Mouse (Mus musculus): ENCODE results near the gene Arhgap10.

The Arhgap10 gene

DNA sequence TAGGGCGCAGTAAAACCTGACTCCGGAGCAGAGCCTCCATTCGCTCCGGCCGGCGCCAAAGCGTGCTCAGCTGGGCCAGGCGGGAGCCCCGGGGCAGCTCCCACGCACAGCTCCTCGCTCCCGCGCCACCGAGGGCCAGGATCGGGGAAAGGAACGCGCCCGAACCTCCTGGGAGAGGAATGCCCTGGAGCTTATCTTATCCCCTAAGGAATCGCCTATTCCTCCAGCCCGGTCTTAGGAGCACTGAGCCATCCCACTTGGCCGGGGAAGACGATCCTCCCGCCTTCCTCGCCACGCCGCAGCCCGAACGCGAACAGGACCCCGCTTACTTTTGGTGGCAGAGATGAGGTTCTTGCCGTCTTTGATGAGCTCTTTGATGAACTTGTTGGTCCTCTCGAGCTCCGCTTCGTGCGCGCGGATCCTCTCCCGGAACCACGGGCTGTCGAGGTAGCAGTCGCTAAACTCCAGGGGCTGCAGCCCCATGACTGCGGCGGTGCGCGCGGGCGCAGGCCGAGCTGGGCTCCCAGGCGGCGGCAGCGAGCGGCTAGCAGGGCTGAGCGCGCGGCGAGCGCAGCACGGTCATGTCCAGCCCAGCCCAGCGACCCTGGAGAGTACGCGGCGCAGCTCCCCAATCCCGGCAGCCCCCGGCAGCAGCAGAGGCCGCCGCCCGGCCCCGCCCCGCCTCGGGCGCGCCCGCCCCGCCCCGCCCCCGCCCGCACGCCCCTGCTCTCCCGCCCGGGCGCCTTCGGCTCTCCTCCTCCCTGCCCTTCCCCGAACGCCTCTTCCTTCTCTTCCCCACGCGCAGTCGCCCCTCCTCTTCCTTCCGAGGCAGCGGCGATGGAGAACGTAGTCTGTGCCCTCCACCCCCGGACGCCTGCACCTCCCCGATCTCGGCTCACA is at the start of gene Arhgap10:
Gene Arhgap10 (minus strand): TSS at position 653 of the 900 bp plus-strand sequence.
- DNase-seq (ENCODE audit: low spot score): peak; percentile 86

DNA sequence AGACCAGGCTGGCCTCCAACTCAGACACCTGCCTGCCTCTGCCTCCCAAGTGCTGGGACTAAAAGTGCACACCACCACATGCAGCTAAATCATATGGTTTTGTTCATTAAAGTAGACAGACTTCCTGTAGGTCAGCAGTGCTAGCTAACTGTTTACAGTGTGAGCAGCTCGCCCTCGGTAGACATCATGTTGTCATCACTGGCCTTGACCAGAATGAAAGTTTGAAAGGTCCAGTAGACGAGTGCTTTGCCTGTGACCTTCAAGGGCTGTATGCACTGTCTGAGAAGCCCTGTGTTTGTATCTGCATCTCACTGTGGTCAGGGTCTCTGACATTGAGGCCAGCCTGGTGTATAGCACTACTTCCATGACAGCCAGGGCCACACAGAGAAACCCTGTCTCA is 43.7 kb upstream of the Arhgap10 start:
- no peak for DNase-seq (ENCODE audit: low spot score)

DNA sequence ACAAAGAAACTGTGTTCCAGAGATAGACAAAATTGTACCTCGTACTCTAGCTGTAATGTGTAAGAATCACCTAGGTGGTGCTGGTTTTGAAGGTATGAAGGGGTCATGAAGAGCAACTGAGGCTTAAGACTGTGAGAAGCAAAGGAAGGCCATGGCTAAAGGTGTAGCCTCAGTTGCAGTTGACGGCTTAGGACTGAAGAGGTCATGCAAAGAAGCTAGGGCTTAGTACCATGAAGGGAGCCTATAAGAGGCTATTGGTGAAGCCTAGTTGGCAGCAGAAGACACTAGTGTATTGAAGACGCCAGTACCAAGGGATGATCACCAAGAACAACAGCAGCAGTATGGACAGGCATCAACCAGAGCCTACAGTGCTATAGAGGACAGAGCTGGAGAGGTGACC is 34.7 kb upstream of the Arhgap10 start:
- DNase-seq (ENCODE audit: low spot score): no peak

DNA sequence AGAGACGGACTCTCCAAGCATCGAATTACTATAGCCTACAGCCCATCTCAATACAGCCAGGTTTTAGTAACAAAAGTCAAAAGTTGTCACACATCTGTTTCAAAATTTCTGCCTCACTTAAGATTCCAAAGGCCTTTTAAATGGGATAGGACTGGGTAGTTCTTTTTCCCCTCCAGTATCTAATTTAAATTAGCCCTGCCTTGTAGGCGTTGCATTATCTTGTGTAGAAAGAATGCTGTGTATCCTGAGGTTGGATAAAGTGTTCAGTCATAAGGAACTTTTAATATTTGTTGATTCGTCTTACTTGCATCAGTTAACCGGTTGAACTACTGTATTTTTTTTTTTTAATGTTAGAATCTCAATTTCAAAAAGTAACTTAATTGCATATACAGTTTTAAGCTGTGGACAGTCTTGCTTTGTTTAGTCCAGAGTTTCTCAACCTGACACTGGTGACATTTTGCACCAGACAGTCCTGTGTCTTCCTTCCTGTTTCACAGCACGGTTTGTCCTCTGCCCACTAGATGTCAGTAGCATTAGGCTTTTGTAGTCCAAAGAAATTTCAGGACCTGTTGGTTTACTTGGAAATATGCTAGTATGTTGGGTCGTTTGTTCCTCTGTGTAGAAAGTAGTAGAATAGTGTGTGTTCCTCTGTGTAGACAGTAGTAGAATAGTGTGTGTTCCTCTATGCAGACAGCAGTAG is 32.3 kb upstream of the Arhgap10 start:
- no peak for DNase-seq (ENCODE audit: low spot score)

DNA sequence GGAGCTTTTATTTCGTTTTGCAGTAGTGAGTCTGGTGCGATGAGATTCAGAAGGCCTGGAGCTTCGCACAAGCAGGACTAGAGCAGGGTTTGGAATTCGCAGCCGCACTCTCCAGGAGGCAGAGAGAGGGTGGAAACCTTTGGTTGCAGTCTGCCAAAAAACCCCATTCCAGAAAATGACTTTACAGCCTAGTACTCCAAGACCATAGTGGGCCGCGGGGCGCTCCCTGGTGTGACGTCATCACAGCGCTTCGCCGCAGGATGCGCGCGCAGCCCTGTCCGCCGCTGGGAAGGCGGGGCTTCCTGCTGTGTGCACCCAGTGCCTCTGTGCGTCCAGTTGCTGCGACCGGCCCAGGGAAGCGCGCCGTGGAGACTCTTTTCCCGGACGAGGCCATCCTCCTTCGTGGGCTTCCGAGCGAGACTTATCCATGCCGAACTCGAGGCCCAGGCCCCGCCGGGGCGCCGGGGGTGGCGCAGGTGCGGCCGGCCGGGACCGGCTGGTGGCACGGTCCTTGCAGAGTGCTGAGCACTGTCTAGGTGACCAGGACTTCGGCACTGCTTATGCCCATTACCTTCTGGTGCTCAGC is 31.5 kb upstream of the Arhgap10 start, which contains the start of gene Prmt9:
Gene Prmt9 (plus strand): TSS at position 277 of the 586 bp plus-strand sequence.
- peak; percentile 98 for DNase-seq (ENCODE audit: low spot score)

DNA sequence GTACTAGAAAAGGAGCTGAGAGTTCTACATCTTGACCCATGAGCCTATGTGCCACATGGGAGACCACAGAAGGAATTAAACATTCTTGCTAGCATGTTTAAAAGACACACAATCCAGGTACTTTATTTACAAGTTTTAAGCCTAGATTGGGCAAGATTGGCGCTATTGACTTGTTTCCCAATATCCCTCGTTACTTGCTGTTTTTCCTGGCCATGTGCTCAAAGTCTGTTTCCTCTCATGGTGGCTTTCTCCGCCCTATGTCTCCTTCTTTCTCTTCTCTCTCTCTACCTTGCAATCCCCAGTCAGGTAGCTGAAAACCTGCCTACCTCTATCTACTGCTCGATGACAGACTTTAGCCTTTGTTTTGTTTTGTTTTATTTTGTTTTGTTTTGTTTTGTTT is 27.9 kb upstream of the Arhgap10 start:
- no peak for DNase-seq (ENCODE audit: low spot score)

DNA sequence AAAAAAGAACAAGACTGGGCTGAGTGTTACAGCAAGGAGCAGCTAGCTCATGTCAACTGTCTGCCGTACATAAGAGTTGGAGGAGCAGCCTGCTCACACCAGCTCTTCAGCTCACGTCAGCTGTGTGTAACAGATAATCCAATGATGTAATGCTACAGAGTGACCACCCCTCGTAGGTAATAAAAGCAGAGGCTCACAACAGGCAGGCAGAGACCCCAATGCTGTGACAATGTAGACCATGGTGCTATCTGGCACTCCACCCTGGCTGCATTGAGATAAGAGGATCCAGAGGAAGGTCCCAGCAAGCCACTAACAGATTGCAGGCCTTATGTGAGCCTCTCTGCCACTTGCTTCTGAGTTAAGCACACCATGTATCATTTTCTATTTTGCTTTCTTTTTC is 26.7 kb upstream of the Arhgap10 start:
- DNase-seq (ENCODE audit: low spot score): no peak

DNA sequence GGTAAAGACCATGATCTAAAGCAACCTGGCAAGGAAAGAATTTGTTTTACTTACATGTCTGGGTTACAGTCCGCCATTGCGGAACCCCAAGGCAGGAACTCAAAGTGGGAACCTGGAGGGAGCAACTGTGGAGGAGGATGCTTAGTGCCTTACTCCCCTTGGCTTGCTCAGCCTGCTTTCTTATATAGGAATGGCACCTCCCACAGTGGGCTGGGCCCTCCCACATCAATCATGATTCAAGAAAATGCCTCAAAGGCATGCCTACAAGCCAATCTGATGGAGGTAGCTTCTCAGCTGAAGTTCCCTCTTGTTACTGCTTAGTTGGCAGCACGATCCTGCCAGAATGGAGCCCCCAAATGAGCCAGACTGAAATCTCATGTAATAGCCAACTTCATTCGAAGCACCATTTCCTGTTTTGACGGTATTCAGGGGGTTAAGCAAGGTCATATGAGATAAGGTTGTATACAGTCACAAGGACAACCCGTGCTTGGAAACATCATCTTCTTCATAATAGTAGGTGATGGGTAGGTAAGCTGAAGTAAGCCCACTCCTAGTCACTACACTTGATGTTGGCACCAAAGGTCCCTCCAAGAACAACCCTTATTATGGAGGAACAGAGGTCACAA is 25.5 kb upstream of the Arhgap10 start:
- no peak for DNase-seq (ENCODE audit: low spot score)

DNA sequence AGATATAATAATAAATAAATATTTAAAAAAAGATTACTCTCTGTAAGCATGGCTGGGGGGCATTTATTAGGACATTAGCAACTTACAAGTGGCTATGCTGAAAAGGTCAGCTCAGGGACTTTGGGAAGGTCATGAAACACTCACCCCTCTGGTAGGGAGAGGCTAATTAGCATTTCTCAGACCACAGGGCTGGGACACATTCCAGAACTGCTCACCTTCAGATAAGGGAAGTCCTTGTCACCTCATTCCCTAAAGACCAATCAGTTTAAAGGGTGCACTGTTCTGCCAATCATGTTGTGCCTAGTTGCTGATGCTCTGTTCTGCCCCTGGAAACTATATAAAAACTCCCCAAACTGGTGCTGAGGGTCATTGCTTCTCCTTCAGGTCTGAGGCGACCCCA is 20.5 kb upstream of the Arhgap10 start:
- no peak for DNase-seq (ENCODE audit: low spot score)

DNA sequence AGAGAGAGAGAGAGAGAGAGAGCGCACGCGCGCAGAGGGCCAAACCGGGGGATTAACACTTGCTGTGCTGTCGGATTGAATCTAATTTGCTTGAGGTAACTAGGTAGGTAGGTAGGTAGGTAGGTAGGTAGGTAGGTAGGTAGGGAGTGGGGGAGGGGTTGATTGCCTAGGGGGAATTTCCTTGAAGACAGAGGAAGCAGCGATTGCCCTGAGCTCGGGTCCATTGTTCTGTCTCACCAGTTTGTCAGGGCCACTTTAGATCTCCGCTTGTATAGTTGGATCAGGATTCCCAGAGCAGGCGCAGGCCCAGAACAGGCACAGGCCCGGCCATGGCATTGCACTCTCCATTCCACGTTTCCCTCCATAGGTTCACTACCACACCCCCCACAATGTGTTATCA is 19.1 kb upstream of the Arhgap10 start:
- no peak for DNase-seq (ENCODE audit: low spot score)

DNA sequence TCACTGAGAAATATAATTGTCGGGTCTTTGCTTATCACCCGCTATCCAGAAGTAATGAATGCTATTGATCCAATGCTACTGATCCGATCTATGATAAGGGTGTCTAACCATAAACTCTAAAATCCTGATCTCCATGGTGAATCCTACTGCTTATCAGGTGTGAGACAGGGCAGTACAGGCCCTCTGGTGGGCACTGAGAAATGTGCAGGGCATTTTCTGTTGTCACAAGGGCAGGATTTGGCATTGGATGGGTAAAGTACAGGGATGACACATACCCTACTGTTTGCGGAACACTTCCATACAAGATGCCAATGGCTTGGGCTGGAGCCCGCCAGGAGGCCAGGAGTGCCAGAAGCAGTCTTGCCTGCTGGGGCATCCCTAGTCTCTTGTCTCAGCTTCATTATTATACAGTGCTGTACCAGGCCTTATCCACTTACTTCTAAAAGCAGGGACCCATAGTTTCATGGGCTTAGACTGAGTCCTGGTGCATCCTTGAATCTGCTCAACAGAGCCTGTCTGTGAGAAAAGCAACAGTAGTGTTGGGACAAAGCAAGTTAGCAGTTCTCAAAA is 17.4 kb upstream of the Arhgap10 start:
- peak; percentile 69 for DNase-seq (ENCODE audit: low spot score)

DNA sequence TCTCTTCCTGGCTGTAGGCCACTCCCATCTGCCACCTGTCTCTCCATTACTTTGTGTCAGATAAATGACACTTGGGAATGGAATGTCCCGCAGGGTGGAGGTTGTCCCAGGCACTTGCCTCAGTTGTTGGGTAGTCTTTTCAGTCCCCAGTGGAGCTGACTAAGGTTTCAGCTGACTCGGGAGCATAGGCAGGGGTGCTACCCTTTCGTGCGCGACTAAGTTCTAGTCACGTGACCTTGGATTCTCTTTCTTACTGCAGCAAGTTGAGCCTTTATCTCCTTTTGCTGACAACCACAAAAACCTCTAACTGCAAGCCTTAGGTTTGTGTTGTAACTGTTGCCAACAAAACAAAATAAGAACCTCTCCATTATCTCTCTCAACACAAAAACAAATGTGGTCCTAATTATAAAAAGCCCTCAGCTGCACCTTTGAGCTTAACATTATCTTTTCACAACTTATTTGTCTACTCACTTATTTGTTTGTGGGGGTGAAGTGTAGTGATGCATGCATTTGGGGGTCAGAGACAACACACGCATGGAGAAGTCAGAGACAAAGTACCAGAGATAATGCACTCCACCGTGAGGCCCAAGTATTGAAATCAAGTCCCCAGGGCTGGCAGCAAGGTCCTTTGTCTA is 16.7 kb upstream of the Arhgap10 start:
- DNase-seq (ENCODE audit: low spot score): no peak

DNA sequence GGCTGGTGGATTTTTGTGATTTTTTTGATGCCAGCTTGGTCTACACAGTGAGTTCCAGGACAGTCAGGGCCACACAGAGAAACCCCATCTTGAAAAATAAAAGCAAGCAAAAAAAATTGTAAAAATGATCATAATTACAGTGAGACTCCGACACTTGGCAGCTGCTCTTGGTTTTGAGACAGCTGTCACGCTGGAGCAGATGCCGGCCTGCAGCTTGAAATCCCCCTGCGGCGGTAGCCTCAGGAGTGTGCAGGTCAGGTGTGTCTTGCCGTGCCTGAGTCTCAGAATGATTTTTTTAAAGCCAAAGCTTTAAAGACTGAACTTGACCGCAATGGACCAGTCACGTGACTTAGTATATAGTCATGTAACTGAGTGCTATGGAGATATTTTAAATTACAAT is 8.4 kb upstream of the Arhgap10 start:
- DNase-seq (ENCODE audit: low spot score): no peak

DNA sequence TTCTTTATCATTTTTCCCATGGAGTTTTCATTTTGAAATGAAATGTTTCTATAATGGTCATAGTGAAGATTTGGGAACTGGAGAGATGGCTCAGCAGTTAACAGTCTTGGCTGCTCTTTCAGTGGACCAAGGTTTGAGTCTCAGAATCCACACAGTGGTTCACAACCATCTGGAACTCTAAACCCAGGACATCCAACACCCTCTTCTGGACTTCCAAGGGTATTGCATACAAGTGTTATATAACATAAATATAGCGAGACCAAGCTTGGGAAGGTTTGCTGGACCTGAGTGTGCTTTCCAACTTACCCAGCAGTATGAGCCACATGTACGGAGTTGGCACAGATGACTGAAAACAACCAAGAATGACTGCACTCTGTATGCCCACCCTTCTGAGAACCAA is 7.2 kb upstream of the Arhgap10 start:
- no peak for DNase-seq (ENCODE audit: low spot score)

DNA sequence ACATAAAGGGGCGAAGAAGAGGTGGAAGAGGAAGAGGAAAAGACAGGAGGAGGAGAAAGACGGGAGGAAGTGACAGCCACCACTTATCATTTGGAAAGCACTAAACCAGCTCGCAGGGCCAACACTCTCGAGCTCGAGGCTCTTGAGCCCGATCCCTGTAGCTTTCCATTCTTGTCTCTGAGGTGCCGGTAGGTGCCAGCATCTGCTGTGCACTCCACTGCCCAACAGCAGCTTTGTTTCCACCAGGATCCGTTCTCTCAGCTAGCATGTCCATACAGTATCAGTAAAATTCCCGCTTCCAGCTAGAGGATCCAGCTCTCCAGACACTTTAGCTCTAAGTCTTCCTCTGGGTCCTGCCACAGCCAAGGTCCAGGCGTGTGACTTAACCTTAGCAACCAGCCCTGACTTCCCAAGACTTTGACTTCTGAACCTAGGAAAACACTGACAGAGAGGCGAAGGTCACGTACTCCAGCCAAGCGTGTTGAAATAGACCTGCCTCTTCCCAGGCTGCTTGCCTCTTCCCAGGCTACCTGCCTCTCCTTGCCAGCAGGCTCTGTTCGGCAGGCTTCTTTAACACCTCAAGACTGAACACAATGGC is 6.4 kb upstream of the Arhgap10 start:
- DNase-seq (ENCODE audit: low spot score): no peak

DNA sequence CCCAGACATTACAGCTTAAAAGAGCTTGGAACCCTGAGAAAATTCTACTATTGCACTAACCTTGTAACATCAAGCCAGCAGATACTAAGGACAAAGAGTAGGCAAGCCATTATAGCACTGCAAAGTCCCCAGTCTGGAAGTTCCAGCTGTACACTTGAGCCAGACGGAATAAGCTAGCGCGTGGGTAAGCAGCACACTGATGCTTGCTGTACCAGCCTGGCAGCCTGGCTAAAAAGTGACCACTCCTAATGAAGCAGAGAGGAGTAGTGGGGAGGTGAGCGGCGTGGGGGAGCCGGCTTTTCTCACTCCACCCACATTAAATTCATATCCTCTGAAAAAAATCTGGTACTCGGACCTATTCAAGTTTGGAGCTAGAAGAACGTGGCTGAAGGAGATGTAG is 5.2 kb upstream of the Arhgap10 start:
- no peak for DNase-seq (ENCODE audit: low spot score)

DNA sequence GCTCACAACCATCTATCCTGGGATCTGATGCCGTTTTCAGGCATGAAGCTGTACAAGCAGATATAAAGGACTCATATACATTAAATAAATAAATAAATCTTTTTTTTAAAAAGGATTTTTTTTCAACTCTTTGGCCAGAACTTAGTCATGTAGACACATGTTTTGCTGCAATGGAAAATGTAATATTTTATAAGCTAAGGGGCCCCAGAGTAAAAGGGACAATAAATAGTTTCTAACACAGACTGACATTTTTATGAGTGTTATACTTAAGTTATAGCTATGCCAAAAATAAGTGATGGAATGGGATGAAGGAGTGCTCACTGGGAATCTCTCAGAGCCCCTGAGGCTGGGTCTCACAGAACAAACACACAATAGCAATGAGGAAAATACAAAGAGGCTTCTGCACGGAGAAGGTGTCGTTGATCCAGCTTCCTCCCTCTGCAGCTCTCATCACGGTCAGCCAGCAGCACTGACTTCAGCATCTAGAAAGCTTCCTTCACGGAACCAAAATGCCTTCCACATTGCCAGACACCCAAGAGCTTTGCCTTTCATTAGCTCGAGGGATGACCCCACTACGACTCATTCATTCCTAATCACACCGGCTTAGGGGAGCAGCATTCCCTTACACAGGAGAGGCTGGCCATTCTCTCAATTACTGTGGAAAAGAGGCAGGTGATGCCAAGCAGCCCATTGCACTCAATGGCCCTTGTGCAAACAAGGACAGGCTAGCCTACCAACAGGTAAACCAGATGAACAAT is 3.5 kb upstream of the Arhgap10 start:
- DNase-seq (ENCODE audit: low spot score): no peak

DNA sequence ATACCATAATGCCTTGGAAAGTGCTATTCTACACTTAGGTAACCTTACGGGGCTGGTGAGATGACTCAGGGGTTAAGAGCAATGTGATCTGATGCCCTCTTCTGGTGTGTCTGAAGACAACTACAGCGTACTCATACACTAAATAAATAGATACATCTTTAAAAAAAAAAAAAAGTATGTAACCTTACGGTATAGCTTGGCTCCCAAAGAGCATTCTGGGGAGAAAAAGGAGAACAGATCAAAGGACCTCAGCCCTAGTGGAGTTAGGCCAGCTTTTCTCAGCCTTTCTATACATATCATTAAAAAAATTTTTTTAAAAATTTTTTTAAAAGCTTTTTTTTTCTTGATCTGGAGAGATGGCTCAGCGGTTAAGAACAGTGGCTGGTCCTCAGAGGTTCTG is 2.8 kb upstream of the Arhgap10 start:
- no peak for DNase-seq (ENCODE audit: low spot score)

DNA sequence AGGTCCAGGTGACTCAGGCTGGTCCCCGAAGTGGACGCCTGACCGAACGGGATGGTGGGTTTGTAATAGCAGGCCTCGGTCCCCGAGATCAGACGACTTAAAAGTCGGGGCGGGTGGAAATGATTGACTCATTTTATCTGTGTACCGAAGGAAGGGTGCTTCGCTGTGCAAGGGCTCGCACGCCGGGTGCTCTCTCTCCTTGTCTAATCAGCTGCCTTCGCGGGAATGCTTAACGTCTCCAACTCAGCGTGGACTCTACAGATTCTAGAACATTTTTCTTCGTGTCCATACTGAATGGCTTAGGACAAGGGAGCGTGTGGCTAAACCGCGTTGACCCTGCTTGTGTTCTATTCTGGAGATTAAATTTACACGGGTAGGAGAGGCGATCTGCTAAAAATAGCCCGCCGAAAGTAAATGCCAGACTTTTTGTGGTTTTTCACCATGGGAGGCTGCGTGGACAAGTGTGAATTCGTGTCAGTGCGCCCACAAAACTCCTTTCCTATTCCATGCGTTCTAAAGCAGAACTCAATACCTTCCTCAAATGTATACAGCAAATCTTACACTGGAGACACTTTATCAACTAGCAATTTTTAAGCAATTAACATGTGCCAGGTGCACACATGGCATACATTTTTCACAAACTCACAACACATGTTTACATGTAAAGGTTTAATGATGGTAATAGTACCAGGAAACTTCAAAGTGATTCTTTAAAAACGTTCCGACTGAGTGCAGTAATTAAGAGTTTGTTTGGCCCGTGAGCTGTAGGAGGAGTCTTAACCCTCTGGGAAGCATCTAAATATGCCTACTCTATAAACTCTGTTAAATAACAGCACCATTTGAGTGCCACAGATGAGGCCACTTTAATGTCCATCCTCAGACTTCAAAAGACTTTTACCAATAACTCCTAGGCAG is 705 bp upstream of the Arhgap10 start:
- no peak for DNase-seq (ENCODE audit: low spot score)

All from testis, postnatal 10 days (tissue).